Mouse (Mus musculus) adrenal gland, postnatal 10 days (tissue): ENCODE data around the gene Sv2b. TPM values are rescaled to one million over a fixed set of nuclear protein-coding genes. Genes with fewer than 3 reads are reported as not detected.

ENCODE experiments used
- DNase-seq: peaks from one replicate; pipeline ENCODE4 v3.0.0; 2021; ENCODE audit warnings: mixed read lengths
- total RNA-seq, 2 experiments: library from RNA; stranded (reverse); gene quantifications; 2 replicates each; pipeline ENCODE4 v1.2.3; 2021

Gene Sv2b
- total RNA-seq, 2 experiments from 2014 or later, result 0.30 to 0.42 TPM

DNA sequence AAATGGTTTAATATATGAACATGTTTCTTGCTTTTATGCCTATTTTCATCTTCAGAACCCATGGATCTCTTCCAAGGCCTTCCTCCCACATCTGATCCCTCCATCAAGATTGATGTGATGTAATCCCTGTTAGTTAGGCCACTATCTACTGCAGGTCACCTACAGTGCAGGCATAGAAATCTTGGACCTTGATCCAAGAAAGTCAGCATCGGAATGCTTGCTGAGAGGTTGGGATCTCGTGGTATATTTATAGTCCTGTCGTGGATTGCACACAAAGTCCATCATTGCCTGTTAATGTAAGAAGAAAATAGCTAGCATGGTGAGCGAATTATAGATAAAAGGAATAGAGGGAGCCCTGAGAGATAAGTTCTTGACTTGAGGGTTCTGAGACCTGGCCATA is 223.6 kb downstream of the Sv2b start:
- DNase-seq, result no peak

- no peak for DNase-seq
Measured at GRCm38 (mm10) chr7:75080163-75080562, 228.9 kb downstream of the Sv2b start.

DNA sequence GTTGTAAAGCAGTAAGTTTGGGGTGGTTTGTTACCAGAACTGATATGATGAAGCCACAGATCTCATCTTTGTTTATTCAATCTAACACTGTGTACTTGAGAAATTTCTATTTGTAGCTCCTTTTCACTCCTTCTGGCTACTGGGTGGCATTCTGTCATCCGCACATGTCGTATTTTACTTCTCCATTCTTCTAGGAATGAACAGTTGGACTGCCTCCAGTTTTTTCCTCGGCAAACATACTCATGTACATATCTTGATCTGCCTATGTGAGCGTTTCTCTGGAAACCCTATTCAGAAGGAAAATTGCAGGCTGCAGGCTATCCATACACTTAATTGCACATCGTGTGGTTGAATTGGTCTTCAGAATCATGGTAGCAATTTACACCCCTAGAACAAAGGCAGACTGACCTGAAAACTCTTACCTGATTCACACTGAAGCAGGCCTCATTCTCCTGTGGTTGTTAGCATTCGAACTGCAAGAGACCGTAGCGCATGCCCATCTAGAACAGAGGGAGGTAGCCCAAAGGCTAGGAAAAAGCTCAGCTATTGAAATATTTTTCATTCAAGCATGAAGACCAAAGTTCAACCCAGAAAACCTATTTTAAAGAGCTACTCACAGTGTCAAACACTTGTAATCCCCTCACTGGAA is 231.4 kb downstream of the Sv2b start:
- no peak for DNase-seq

Other genes with a start within 250 kb of the Sv2b start
- gene Akap13, start 146.3 kb upstream of the Sv2b start, total RNA-seq, result 10 to 100 TPM; 54.7 to 66.6 TPM